Mouse (Mus musculus): Measurements from ENCODE around the gene Fzr1. TPM values are rescaled to one million over a fixed set of nuclear protein-coding genes. Genes with fewer than 3 reads are reported as not detected.

The Fzr1 gene
- polyA plus RNA-seq, 1 experiment from 2014 or later, result 105 TPM

DNA sequence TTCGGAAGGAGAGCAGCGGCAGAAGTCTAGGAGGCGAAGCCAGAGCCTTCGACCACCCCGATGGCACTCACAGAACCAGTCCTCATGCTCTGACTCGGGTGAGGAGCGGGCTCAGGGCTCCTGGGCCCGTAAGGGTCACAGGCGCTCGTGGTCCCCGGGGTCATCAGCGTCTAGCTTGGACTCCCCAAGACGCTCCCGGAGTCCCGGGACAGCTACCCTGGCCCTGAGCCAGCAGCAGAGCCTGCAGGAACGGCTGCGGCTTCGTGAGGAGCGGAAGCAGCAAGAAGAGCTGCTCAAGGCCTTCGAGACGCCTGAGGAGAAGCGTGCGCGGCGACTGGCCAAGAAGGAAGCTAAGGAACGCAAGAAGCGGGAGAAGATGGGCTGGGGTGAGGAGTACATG lies 55.9 kb downstream of the Fzr1 start:
- no peak for ATAC-seq (ENCODE audit: low read depth)
- WGBS, result 91% methylated on average over 27 of the region's 27 CpGs
- Histone ChIP-seq H3K4me3 (ENCODE audit: low read length) (no peak overlapping the region), H3K27ac (ENCODE audit: low read length) (no peak overlapping the region), H3K4me1 (replicated peaks; ENCODE audit: control insufficient read depth, insufficient read depth, low read length) (peaks cover 32% of the 10 kb centered on the region), H3K9ac (ENCODE audit: low read length) (peak overlapping the region; percentile 9; the same call in 1 of the 2 replicates), H3K27me3 (ENCODE audit: control insufficient read depth, insufficient read depth, low read depth, low read length) (no peaks in the 10 kb centered on the region), H3K36me3 (ENCODE audit: control insufficient read depth, insufficient read depth, low read length) (peaks cover 46% of the 10 kb centered on the region), H3K9me3 (ENCODE audit: control insufficient read depth, low read length) (no peaks in the 10 kb centered on the region), H3K4me2 (ENCODE audit: low read depth, low read length) (peak overlapping the region; percentile 86; the same call in 1 of the 2 replicates)

DNA sequence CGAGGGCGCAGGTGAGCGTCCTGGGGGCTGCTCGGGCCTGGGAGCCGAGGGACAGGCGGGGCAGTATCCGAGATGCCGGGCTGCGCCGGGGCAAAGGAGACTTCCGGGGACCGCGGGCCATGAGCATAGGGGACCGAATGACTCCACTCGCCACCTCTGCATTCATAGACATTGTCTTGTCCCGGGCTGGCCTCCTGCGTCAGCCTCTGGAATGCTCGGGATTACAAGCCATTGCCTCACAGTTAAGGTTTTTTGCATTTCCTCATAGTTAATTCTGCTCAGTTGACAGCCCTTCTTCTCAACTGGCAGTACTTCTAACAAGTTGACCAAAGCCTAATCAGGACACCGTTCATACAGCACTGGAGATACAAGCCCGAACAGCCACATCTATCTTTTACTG lies 56.9 kb downstream of the Fzr1 start:
- Histone ChIP-seq H3K27ac (ENCODE audit: low read length) (peak overlapping the region; percentile 92), H3K4me2 (ENCODE audit: low read depth, low read length) (peak overlapping the region; percentile 86), H3K4me1 (replicated peaks; ENCODE audit: control insufficient read depth, insufficient read depth, low read length) (peaks cover 42% of the 10 kb centered on the region), H3K4me3 (ENCODE audit: low read length) (peak overlapping the region; percentile 94), H3K9ac (ENCODE audit: low read length) (peak overlapping the region; percentile 94), H3K36me3 (ENCODE audit: control insufficient read depth, insufficient read depth, low read length) (peaks cover 40% of the 10 kb centered on the region), H3K9me3 (ENCODE audit: control insufficient read depth, low read length) (no peaks in the 10 kb centered on the region), H3K27me3 (ENCODE audit: control insufficient read depth, insufficient read depth, low read depth, low read length) (no peaks in the 10 kb centered on the region)
- ATAC-seq (ENCODE audit: low read depth), result no peak
- 2% methylated on average over 20 of the region's 20 CpGs for WGBS

DNA sequence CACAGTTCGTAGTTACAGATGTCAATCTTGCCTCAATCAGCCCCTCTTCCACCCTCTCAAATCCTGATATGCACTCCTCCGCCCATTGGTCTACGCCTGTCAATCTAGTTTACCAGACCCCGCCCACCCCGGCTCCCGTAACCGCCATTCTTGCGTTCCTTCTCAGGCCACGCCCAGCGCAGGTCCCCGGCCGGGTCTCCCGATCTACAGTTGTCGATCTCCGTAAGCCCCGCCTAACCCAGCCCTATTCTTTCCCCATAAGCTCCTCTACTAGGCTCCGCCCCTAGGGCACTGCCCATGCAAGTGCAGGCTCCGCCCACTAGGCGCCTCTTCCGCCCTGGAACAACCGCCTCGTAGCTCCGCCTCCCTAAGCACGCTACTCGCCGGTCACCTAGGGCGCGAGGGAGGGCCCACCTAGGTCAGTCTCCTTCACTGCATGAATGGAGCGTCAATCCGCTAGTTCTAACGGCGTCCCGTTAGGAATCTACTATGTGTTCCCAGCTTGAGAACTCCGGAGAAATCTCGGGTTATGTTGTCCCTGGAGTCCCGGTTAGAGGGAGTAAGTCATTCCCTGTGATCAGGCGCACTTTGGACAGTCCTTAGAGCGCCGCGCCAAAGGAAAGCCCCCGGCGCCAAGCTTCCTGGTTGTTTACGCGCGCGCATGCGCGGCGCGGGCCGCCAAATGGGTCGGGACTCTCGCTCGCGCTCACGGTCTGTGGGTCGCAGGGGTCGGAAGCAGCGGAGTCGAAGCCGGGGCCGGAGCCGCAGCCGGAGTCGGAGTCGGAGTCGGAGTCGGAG lies 57.6 kb downstream of the Fzr1 start, which contains the start of gene Cactin:
Cactin (plus strand) TSS at position 554 of the 798 bp plus-strand sequence.
- Histone ChIP-seq H3K9me3 (ENCODE audit: control insufficient read depth, low read length) (no peaks in the 10 kb centered on the region), H3K36me3 (ENCODE audit: control insufficient read depth, insufficient read depth, low read length) (peaks cover 38% of the 10 kb centered on the region), H3K4me2 (ENCODE audit: low read depth, low read length) (peak within 1 kb of the TSS; percentile 86), H3K27ac (ENCODE audit: low read length) (peak within 1 kb of the TSS; percentile 92), H3K4me3 (ENCODE audit: low read length) (peak within 1 kb of the TSS; percentile 94), H3K27me3 (ENCODE audit: control insufficient read depth, insufficient read depth, low read depth, low read length) (no peaks in the 10 kb centered on the region), H3K4me1 (replicated peaks; ENCODE audit: control insufficient read depth, insufficient read depth, low read length) (peaks cover 46% of the 10 kb centered on the region), H3K9ac (ENCODE audit: low read length) (peak within 1 kb of the TSS; percentile 94)
- peak; percentile 92 for ATAC-seq (ENCODE audit: low read depth)
- under 1% methylated on average over 68 of the region's 68 CpGs for WGBS

DNA sequence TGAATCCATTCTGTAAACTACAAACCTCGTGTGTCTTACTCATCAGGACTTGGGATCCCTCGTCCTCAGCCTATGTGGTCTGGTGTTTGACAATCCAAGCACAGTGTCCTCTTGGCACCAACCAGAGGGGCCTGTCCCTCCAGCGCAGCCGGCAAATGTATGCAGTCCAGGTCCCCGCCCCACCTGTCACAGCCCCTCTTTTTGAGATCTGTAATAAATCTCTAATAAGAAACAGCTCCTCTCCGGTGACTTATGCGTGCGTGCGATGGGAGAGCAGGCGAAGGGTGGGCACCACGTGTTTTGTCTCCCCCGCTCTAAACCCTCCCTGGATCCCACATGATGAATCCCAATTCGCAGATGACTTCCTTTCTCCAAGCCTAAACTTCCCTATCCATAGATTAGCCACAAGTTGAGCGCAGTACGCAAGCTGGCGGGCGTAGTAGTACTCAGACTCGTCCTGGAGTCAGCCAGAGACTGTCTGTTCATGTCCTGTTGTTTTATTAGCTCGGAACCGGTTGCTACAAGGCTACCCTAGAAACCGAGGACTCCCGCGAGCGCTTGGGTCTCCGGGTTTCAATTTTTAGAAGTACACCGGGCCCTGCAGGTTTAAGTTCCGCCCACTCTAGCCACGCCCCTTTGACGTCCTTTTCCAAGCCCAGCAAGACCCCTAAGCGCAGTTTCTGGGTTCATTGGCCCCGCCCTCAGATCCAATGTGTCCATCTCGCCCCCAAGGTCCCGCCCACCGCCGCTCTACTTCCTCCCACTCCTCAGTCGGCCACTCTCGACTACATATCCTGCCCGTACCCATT lies 58.4 kb downstream of the Fzr1 start:
- Histone ChIP-seq H3K9me3 (ENCODE audit: control insufficient read depth, low read length) (no peaks in the 10 kb centered on the region), H3K9ac (ENCODE audit: low read length) (peak overlapping the region; percentile 94), H3K4me2 (ENCODE audit: low read depth, low read length) (peak overlapping the region; percentile 71), H3K27ac (ENCODE audit: low read length) (peak overlapping the region; percentile 92), H3K27me3 (ENCODE audit: control insufficient read depth, insufficient read depth, low read depth, low read length) (no peaks in the 10 kb centered on the region), H3K4me3 (ENCODE audit: low read length) (peak overlapping the region; percentile 94), H3K36me3 (ENCODE audit: control insufficient read depth, insufficient read depth, low read length) (peaks cover 38% of the 10 kb centered on the region), H3K4me1 (replicated peaks; ENCODE audit: control insufficient read depth, insufficient read depth, low read length) (peaks cover 46% of the 10 kb centered on the region)
- no peak; the same call in 1 of the 2 replicates for ATAC-seq (ENCODE audit: low read depth)
- WGBS, result 1% methylated on average over 38 of the region's 38 CpGs

DNA sequence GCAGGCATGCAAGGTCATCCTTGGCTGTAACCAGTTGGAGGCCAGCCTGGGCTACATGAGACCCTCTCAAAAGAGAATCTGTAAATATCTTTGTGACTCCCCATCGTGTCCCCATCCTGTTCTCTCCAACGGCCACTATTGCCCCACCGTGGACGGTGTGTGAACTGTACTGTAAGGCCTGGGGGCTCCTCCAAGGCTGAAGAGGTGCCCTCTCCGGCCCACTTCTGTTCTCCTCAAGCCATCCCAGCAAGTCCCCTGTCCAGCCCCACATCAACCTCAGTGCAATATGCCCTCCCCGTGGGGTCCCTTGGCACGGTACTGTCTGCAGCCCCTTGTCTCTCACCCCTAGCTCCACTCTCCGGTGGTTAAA lies 59.0 kb downstream of the Fzr1 start:
- Histone ChIP-seq H3K4me3 (ENCODE audit: low read length) (peak overlapping the region; percentile 94), H3K9me3 (ENCODE audit: control insufficient read depth, low read length) (no peaks in the 10 kb centered on the region), H3K9ac (ENCODE audit: low read length) (peak overlapping the region; percentile 94), H3K4me1 (replicated peaks; ENCODE audit: control insufficient read depth, insufficient read depth, low read length) (peaks cover 46% of the 10 kb centered on the region), H3K4me2 (ENCODE audit: low read depth, low read length) (peak overlapping the region; percentile 71), H3K27ac (ENCODE audit: low read length) (peak overlapping the region; percentile 92), H3K36me3 (ENCODE audit: control insufficient read depth, insufficient read depth, low read length) (peaks cover 37% of the 10 kb centered on the region), H3K27me3 (ENCODE audit: control insufficient read depth, insufficient read depth, low read depth, low read length) (no peaks in the 10 kb centered on the region)
- WGBS, result 25% methylated on average over 8 of the region's 8 CpGs
- ATAC-seq (ENCODE audit: low read depth), result no peak

DNA sequence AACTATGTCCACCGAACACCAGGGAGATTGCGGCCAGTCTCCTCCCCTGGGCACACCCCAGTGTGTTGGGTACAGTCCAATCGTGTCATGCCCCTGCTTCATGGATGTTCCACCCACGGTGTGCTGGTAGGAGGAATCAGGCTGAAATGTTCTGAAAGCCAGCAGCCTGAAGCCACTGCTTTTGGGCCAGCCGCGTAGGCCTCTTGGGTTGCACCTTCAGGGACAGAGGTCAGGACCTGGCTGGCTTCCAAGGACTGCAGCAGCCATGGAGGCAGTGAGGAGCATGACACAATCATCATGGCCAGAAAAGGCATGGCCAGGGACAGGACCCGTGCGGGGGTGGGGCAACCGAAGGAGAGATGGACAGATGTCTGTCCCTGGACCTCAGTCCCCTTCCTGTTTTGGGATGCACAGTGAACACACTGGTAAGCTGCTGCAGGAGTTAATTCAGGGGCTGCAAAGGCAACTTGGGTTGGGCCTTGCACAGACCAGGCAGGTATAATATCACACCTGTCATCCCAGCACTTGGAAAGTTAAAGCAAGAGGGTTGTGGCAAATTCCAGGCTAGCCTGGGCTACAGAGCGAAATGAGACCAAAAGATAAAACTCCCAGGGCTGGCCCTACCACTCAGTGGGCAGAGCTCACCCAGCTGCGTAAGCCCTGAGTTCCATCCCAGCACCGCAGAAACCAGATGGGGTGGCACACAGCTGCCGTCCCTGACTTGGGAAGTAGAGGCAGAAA lies 59.6 kb downstream of the Fzr1 start:
- Histone ChIP-seq H3K4me2 (ENCODE audit: low read depth, low read length) (peak overlapping the region; percentile 71), H3K9ac (ENCODE audit: low read length) (peak overlapping the region; percentile 94), H3K27me3 (ENCODE audit: control insufficient read depth, insufficient read depth, low read depth, low read length) (no peaks in the 10 kb centered on the region), H3K27ac (ENCODE audit: low read length) (peak overlapping the region; percentile 92), H3K36me3 (ENCODE audit: control insufficient read depth, insufficient read depth, low read length) (peaks cover 37% of the 10 kb centered on the region), H3K9me3 (ENCODE audit: control insufficient read depth, low read length) (no peaks in the 10 kb centered on the region), H3K4me3 (ENCODE audit: low read length) (no peak overlapping the region), H3K4me1 (replicated peaks; ENCODE audit: control insufficient read depth, insufficient read depth, low read length) (peaks cover 46% of the 10 kb centered on the region)
- 82% methylated on average over 13 of the region's 13 CpGs for WGBS
- no peak for ATAC-seq (ENCODE audit: low read depth)

DNA sequence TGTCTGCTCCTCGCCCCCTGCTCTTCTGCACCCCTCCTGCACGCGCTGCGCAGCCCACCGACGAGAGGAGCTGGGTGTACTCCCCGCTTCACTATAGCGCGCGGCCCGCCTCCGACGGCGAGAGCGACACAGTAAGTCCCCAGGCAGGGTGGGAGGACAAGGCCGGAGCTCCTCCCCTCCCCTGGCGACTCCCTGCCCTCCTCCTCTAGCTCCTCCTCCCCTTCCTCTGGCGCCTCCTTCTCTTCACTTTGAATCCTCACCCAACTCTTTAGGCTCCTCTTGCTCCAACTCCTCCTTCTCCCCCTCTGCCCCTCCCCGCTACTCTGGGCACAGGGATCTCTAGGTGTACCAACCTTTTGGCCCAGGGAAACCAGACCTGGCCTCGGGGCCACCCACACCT lies 61.0 kb downstream of the Fzr1 start:
- H3K27ac ChIP-seq (ENCODE audit: low read length), result peak overlapping the region; percentile 47
- peaks cover 43% of the 10 kb centered on the region for H3K4me1 ChIP-seq (replicated peaks; ENCODE audit: control insufficient read depth, insufficient read depth, low read length)
- no peaks in the 10 kb centered on the region for H3K9me3 ChIP-seq (ENCODE audit: control insufficient read depth, low read length)
- ATAC-seq (ENCODE audit: low read depth), result peak; percentile 10
- H3K9ac ChIP-seq (ENCODE audit: low read length), result peak overlapping the region; percentile 64
- 11% methylated on average over 16 of the region's 20 CpGs for WGBS
- H3K4me3 ChIP-seq (ENCODE audit: low read length), result peak overlapping the region; percentile 39
- peaks cover 35% of the 10 kb centered on the region for H3K36me3 ChIP-seq (ENCODE audit: control insufficient read depth, insufficient read depth, low read length)
- peak overlapping the region; percentile 63 for H3K4me2 ChIP-seq (ENCODE audit: low read depth, low read length)
- no peaks in the 10 kb centered on the region for H3K27me3 ChIP-seq (ENCODE audit: control insufficient read depth, insufficient read depth, low read depth, low read length)

DNA sequence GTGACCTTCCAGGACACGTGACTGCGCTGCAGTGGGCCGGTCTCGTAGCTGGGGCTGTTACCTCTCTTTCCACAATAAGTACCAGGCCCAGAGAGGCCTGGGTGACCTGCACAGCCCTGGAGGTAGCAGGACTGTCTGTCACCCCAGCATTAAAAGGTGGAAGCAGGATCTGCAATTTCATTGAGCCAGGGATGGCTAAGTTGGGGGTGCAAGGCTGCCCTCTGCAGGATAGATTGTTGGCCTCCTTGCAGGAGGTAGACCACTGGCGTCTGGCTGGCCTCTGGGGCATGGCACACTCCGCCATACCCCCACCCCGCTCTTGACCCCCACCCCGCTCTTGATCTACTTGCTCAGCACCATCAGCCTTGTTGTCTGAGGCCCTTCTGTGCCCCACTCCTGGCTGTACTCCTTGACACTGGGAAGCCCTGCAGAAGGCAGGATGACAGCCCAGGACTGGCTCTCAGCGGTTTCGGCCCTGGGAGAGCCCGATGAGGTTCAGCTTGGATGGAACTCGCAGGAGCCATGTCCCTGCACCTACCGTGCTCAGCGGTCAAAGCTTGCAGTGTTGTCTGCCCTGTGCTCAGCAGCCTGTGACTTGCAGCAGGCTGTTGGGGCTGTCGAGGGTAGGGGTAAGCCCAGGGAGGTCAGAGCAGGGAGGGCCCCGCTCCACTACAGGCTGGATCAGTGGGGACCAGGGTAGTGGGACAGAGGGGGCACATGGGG lies 61.8 kb downstream of the Fzr1 start:
- Histone ChIP-seq H3K27me3 (ENCODE audit: control insufficient read depth, insufficient read depth, low read depth, low read length) (no peaks in the 10 kb centered on the region), H3K9ac (ENCODE audit: low read length) (peak overlapping the region; percentile 64), H3K4me3 (ENCODE audit: low read length) (peak overlapping the region; percentile 39; the same call in 1 of the 2 replicates), H3K4me2 (ENCODE audit: low read depth, low read length) (peak overlapping the region; percentile 63), H3K4me1 (replicated peaks; ENCODE audit: control insufficient read depth, insufficient read depth, low read length) (peaks cover 36% of the 10 kb centered on the region), H3K9me3 (ENCODE audit: control insufficient read depth, low read length) (no peaks in the 10 kb centered on the region), H3K27ac (ENCODE audit: low read length) (0 out of 2 replicates have a peak overlapping the region, but pooled peaks have one; percentile 25), H3K36me3 (ENCODE audit: control insufficient read depth, insufficient read depth, low read length) (peaks cover 39% of the 10 kb centered on the region)
- no peak for ATAC-seq (ENCODE audit: low read depth)
- 51% methylated on average over 16 of the region's 16 CpGs for WGBS

Data from lung, embryonic 16.5 days (tissue).